Mouse (Mus musculus) spleen, adult 2 months (tissue): ENCODE data around the gene Atp6v0d1.

Experiments used
- CTCF ChIP-seq: fragments of 200-500 bp; IDR thresholded peaks from 2 replicates; pipeline ENCODE4 v1.5.1; 2011; ENCODE audit warnings: mild to moderate bottlenecking, inconsistent platforms; ENCODE audit not compliant: insufficient read depth, insufficient read length, insufficient replicate concordance; ENCODE audit errors: extremely low read depth
- POLR2A ChIP-seq: fragments of 200-500 bp; IDR thresholded peaks from 2 replicates; pipeline ENCODE4 v1.6.1; 2011; ENCODE audit warnings: low read depth, low read length, inconsistent platforms

GRCm38 (mm10) chr8:105504617-105505016, 61.2 kb downstream of the Atp6v0d1 start:
- TF ChIP-seq POLR2A (no peak), CTCF (no peak)
